Mouse (Mus musculus) liver, postnatal 0 days (tissue): ENCODE measurements at regions not wholly inside any gene's neighbourhood (a gene's known extent, or its start where the extent isn't known, plus 50 kb on each side); places are given as distances from the start of the nearest gene placed in this dataset.

Experiments used
- ATAC-seq: fragments of 200-750 bp; cut with Nextera tagmentation; 2 replicates; pipeline ENCODE4 v1.8.0; 2017; ENCODE audit warnings: mild to moderate bottlenecking, moderate library complexity
- DNase-seq: peaks from one replicate; pipeline ENCODE4 v3.0.0-alpha.2; 2016
- H3K27ac ChIP-seq: fragments of 300-500 bp; sonication (generic); 2 replicates; pipeline ENCODE4 v1.5.1; 2014; ENCODE audit warnings: antibody characterized with exemption, moderate library complexity, mild to moderate bottlenecking, low read depth
- H3K27me3 ChIP-seq: fragments of 300-500 bp; sonication (generic); 2 replicates; pipeline ENCODE4 v1.6.1; 2014; ENCODE audit warnings: low read length, control low read depth, mixed read lengths; ENCODE audit not compliant: insufficient read depth
- H3K36me3 ChIP-seq: fragments of 300-500 bp; sonication (generic); replicated peaks from 2 replicates; pipeline ENCODE4 v1.6.1; 2014; ENCODE audit warnings: mild to moderate bottlenecking, control low read depth, low read length, moderate library complexity, mixed read lengths; ENCODE audit not compliant: insufficient read depth
- H3K4me1 ChIP-seq: fragments of 300-500 bp; sonication (generic); 2 replicates; pipeline ENCODE4 v1.6.1; 2014; ENCODE audit warnings: antibody characterized with exemption, mild to moderate bottlenecking, control low read depth; ENCODE audit not compliant: insufficient read depth
- H3K4me2 ChIP-seq: fragments of 300-500 bp; sonication (generic); 2 replicates; pipeline ENCODE4 v1.6.1; 2014; ENCODE audit warnings: low read depth, mild to moderate bottlenecking, low read length, moderate library complexity, mixed read lengths
- H3K4me3 ChIP-seq: fragments of 300-500 bp; sonication (generic); 2 replicates; pipeline ENCODE4 v1.5.1; 2014; ENCODE audit warnings: low read depth, low read length
- H3K9ac ChIP-seq: fragments of 300-500 bp; sonication (generic); replicated peaks from 2 replicates; pipeline ENCODE4 v1.6.1; 2014; ENCODE audit warnings: mild to moderate bottlenecking, moderate library complexity
- H3K9me3 ChIP-seq: fragments of 300-500 bp; sonication (generic); 2 replicates; pipeline ENCODE4 v1.6.1; 2016; ENCODE audit warnings: mild to moderate bottlenecking, control low read depth, low read length, mixed read lengths
- CTCF ChIP-seq: sonication (generic); IDR thresholded peaks from 2 replicates; pipeline ENCODE4 v1.5.1; 2016; ENCODE audit warnings: antibody characterized with exemption, low read depth
- EP300 ChIP-seq: IDR thresholded peaks from 2 replicates; pipeline ENCODE4 v1.6.1; 2016; ENCODE audit warnings: antibody characterized with exemption, low read depth, mild to moderate bottlenecking
- WGBS: fragments of 180-500 bp; shearing (Covaris S2); extraction: QIAGEN DNeasy Blood & Tissue Kit; methylation state at CpG from one replicate; pipeline ENCODE4 v1.1.7; 2014; ENCODE audit not compliant: insufficient replicate concordance; 5-methylcytosine and 5-hydroxymethylcytosine counted together

DNA sequence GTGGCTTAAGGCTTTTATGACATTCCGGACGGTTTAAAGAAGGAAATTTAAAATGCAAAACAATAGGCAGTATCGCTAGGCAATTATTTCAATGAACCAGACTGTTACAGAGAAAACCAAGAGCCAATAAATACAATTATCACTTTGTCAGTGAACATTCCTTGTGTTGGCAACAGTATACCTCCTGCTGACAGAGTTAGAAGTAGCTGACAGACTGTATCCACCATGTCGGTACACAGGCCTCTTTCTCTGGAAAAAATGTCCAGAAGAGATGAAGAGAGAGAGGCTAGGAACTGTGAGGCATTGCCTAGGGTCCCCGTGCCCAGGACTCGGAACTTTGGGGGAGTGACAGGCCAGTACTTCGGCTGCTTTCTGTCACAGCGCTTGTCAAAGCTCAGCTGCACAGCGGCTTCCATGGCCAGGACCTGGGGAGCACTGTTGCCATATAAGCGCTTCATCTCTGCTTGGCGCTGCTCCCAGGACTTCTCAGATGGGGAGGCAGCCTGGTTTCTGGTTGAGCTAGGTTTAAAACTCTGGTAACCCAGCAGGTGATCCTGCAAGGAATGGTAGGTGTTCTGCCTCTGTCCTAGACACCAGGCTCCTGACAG is 205.9 kb upstream of the Nt5e start:
- Histone ChIP-seq H3K4me3 (no peak overlapping the region), H3K36me3 (no peaks in the 10 kb centered on the region), H3K9me3 (no peaks in the 10 kb centered on the region), H3K27me3 (no peaks in the 10 kb centered on the region), H3K4me2 (no peak overlapping the region), H3K27ac (no peak overlapping the region), H3K9ac (no peak overlapping the region), H3K4me1 (no peaks in the 10 kb centered on the region)
- TF ChIP-seq EP300: no peak
- TF ChIP-seq CTCF: no peak
- 80% methylated on average over 11 of the region's 11 CpGs for WGBS
- no peak for ATAC-seq
- no peak for DNase-seq

DNA sequence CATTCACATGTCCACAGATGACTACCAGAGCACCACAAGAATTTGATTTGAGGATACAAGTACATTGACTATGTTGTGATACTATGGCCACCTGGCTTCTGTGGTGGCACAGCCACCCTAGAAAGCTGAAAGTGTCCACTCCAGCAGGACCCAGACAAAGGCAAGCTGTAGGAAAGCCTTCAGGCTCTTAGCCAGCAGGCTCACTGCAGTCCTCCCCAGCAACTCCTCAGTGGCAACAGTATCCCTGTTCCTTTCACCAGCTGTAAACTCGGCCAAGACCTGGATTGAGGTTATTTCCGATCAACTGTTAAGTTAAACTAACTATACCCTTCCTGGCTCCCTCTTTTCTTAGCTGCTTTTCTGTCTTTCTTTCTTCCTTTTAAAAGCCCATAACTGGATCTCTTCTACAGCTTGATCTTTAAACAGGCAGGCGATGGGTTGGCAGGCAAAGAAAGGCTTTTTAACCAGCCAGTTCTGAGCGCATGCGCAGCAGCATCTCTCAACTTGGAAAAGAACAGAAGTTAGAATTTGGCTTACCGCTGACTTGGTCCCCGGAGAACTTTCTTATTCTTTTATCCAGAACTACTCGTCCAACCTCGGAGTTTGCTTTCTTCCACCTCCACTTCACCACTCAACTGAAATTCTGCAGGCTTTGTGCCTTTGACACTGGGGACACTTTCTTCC is 202.5 kb upstream of the Nt5e start:
- Histone ChIP-seq H3K27ac (no peak overlapping the region), H3K9ac (no peak overlapping the region), H3K9me3 (no peaks in the 10 kb centered on the region), H3K4me1 (no peaks in the 10 kb centered on the region), H3K4me2 (no peak overlapping the region), H3K27me3 (no peaks in the 10 kb centered on the region), H3K4me3 (no peak overlapping the region), H3K36me3 (no peaks in the 10 kb centered on the region)
- DNase-seq (no peak), ATAC-seq (no peak)
- WGBS: 87% methylated on average over 9 of the region's 9 CpGs
- no peak for TF ChIP-seq CTCF
- TF ChIP-seq EP300: no peak

DNA sequence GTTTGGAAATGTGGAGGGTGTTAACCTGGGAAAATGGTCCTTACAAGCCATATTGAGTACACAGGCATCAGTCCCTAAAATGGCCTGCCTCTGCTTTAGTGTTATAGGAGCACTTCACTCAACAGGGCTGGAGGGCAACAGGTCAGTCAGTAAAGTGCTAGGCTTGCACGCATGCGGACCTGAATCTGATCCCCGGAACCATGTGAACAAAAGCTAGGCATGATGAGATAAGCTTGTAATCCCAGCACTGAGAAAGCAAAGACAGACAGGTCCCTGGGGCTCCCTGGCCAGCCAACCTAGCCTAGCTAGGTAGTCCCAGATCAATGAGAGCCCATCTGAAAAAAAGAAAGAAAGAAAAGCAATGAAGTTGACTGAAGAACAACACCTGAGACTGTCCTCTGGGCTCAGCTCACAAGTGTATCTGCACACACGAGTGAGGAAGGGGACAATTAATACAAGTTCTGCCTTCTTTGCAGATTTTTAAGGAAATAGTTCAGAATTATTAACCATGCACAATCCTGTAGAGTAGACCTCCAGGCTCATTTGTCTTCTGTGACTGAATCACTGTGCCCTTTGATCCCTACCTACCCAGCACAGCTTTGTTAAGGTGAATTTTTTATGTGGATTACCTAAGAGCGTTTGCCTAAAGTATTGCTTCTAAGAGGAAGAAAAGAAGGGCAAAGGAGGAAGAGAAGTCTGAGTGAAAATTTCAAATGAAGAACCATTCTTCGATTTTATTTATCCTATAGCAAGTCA is 163.8 kb upstream of the Nt5e start:
- DNase-seq (no peak), ATAC-seq (no peak)
- H3K36me3 ChIP-seq: no peaks in the 10 kb centered on the region
- TF ChIP-seq EP300 (no peak), CTCF (no peak)
- 68% methylated on average over 6 of the region's 6 CpGs for WGBS
- H3K9ac ChIP-seq: no peak overlapping the region
- no peak overlapping the region for H3K27ac ChIP-seq
- no peak overlapping the region for H3K4me2 ChIP-seq
- H3K9me3 ChIP-seq: no peaks in the 10 kb centered on the region
- H3K4me3 ChIP-seq: no peak overlapping the region
- no peaks in the 10 kb centered on the region for H3K27me3 ChIP-seq
- H3K4me1 ChIP-seq: no peaks in the 10 kb centered on the region

DNA sequence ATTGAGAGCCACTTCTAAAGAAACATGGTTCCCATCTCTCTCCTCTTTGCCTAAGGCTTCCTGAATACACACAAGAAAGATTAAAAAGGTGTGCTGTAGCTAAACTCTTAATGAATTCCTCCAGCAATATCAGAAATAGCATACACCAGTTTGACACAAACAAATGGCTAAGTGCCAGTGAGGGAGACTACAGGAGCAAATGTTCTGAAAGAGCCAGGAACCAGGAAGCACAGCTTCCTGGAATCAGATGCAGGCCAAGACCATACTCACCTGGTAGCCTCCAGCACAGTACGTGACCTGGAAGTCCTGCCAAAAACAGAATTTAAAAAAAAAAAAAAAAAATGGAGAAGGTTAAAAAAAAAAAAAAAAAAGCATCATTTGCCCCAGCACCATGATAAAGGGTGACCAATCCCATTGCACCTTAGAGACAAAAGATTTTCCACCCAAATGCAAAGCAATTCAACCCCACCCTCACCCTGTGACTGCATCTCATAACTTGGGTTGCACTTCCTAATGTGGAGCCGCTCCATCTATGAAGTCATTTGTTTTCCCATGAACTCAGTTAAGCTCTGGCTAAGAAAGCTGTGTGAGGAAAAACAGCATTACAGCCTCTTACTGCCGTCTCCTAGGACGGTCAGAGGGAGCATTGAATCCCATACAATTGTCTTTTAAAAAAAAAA is 149.3 kb upstream of the Nt5e start:
- Histone ChIP-seq H3K4me1 (no peaks in the 10 kb centered on the region), H3K4me2 (no peak overlapping the region), H3K4me3 (no peak overlapping the region), H3K9ac (no peak overlapping the region), H3K36me3 (no peaks in the 10 kb centered on the region), H3K27ac (no peak overlapping the region), H3K9me3 (no peaks in the 10 kb centered on the region), H3K27me3 (no peaks in the 10 kb centered on the region)
- no peak for TF ChIP-seq EP300
- no peak for TF ChIP-seq CTCF
- DNase-seq (no peak), ATAC-seq (no peak)
- WGBS: 65% methylated on average over 4 of the region's 4 CpGs

DNA sequence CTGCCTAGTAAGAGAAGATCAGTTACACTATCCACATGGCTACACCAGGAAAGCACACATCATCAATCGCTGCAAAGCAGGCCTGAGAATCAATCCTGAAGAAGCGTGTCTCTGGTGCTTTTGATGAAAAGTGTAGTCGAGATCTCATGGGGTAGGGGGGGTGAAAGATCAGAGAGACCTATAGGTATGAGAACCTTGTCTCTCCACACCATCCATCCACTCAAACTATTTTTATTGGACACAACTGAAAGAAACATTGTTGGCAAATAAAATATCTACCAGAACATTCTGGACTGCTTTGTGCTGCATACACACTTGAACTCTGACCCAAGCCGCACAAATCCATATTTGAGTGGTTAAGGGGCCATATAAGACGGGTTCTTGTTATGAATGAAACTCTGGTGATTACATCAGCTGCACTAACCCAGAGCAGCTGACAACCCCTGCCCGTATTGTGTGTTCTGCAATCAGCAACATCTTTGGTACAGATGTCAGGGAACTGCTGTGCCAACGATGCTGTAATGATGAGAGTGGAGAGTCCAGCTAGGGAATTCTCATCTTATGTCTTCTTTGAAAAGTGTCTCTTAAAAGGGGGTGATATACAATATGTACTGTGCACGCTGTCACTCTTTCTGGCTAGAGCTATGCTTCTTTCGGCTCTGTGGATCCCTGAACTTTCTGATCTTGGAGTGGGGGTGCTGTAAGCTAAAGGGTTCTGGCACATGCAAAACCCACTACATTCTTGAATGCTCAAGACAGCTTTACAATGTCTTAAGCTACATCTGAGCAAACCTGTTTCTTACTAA is 145.6 kb upstream of the Nt5e start:
- Histone ChIP-seq H3K4me3 (no peak overlapping the region), H3K9me3 (no peaks in the 10 kb centered on the region), H3K27me3 (no peaks in the 10 kb centered on the region), H3K36me3 (no peaks in the 10 kb centered on the region), H3K9ac (no peak overlapping the region), H3K27ac (no peak overlapping the region), H3K4me2 (no peak overlapping the region), H3K4me1 (no peaks in the 10 kb centered on the region)
- no peak for DNase-seq
- WGBS: 81% methylated on average over 9 of the region's 9 CpGs
- TF ChIP-seq CTCF: no peak
- no peak for TF ChIP-seq EP300
- no peak for ATAC-seq
